Mouse (Mus musculus) limb, embryonic 15.5 days (tissue): ENCODE results near the gene 1700020D05Rik. TPM values are rescaled to one million over a fixed set of nuclear protein-coding genes. Genes with fewer than 3 reads are reported as not detected.
A peak's percentile ranks its signal among the peaks of the same experiment; 100 is the strongest.

Experiments used
- ATAC-seq: fragments of 200-750 bp; cut with Nextera tagmentation; 2 replicates; pipeline ENCODE4 v1.8.0; 2017; ENCODE audit warnings: low read depth, moderate TSS enrichment; ENCODE audit not compliant: insufficient number of reproducible peaks, low FRiP score, low TSS enrichment
- H3K27ac ChIP-seq: fragments of 300-500 bp; sonication (generic); 2 replicates; pipeline ENCODE4 v1.5.1; 2015; ENCODE audit warnings: moderate library complexity, mild to moderate bottlenecking, inconsistent platforms
- H3K27me3 ChIP-seq: fragments of 300-500 bp; sonication (generic); 2 replicates; pipeline ENCODE4 v1.6.1; 2015; ENCODE audit warnings: inconsistent platforms
- H3K36me3 ChIP-seq: fragments of 300-500 bp; sonication (generic); 2 replicates; pipeline ENCODE4 v1.6.1; 2015; ENCODE audit warnings: inconsistent platforms
- H3K4me1 ChIP-seq: fragments of 300-500 bp; sonication (generic); 2 replicates; pipeline ENCODE4 v1.6.1; 2015; ENCODE audit warnings: inconsistent platforms
- H3K4me2 ChIP-seq: fragments of 300-500 bp; sonication (generic); 2 replicates; pipeline ENCODE4 v1.6.1; 2015; ENCODE audit warnings: mild to moderate bottlenecking, inconsistent platforms
- H3K4me3 ChIP-seq: fragments of 300-500 bp; sonication (generic); 2 replicates; pipeline ENCODE4 v1.5.1; 2015; ENCODE audit warnings: mild to moderate bottlenecking, inconsistent platforms
- H3K9ac ChIP-seq: fragments of 300-500 bp; sonication (generic); 2 replicates; pipeline ENCODE4 v1.6.1; 2015; ENCODE audit warnings: inconsistent platforms
- H3K9me3 ChIP-seq: fragments of 300-500 bp; sonication (generic); 2 replicates; pipeline ENCODE4 v1.6.1; 2016; ENCODE audit warnings: inconsistent platforms
- WGBS: fragments of 180-500 bp; shearing (Covaris S2); methylation state at CpG from one replicate; pipeline ENCODE4 v1.1.7; 2015; 5-methylcytosine and 5-hydroxymethylcytosine counted together
- polyA plus RNA-seq: library from polyadenylated mRNA; unstranded; fragments of >200 nt; fragmentation: Nextera tagmentation; extraction: Ambion mirVana; gene quantifications from 2 replicates; pipeline ENCODE4 v1.2.1, GENCODE M21; 2015

Gene 1700020D05Rik
- polyA plus RNA-seq, 1 experiment from 2014 or later, result not detected

DNA sequence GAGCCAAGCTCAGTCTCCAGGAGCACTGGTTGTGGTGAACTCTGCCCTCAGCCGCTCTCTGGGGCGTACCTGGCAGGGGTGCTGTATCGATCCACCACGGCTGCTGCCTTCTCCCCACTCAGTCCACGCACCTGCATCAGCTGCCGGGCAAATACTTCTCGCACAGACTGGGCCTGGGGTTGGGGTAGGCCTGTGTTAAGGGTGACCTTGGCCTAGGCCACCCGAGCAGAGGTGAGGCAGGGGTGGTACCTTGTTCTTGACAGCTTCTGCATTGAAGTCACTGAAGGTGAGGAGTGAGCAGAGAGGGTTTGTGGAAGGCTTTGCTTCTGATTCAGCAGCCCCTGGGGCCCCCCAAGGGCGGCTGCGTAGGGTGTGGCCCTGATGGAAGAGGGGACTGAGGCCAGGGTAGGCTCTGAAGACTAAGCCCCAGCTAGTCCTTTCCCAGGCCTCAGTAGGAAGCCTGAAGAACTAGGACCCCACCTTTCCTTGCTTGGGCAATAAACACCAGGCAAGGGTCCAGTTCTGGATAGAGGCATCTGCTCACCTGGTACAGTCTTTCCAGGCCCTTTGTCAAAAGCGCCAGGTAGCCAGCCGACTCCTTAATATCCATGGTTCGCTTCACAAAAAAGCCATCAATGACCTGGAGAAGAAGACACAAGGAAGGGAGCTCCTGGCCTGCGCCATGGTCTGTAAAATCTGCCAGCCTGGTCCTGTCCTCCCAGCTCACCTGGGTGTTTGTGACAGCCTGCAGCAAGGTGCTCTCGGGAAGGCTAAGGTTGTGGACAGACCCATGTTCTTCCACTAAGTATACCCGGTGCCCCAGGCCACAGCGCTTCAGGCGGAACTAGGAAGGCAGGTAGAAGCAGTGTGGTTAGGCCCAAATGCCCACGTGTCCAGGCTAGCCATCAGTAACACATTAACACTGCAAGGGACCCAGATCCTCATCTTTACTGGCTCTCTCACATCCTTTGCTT, 19.9 kb downstream of the 1700020D05Rik start:
- Histone ChIP-seq H3K27ac (no peak overlapping the region), H3K9ac (no peak overlapping the region), H3K27me3 (no peaks in the 10 kb centered on the region), H3K4me1 (peaks cover 23% of the 10 kb centered on the region), H3K9me3 (no peaks in the 10 kb centered on the region), H3K36me3 (peaks cover 77% of the 10 kb centered on the region), H3K4me3 (no peak overlapping the region), H3K4me2 (no peak overlapping the region)
- no peak for ATAC-seq
- WGBS, result 92% methylated on average over 19 of the region's 19 CpGs

DNA sequence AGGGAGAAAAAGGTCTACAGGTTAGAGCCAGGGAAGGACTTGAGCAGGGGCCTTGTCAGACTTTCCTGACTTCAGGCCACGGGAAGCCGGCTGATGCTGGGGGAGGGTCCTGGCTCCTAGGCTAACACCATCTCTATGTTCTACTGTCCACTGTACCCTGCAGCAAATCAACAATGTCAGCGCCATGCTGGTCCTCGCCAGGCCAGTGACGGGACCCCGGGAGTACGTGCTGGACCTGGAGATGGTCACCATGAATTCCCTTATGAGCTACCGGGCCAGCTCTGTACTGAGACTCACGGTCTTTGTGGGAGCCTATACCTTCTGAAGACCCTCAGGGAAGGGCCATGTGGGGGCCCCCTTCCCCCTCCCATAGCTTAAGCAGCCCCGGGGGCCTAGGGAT, 22.2 kb downstream of the 1700020D05Rik start:
- H3K27me3 ChIP-seq, result no peaks in the 10 kb centered on the region
- H3K4me1 ChIP-seq, result peaks cover 7% of the 10 kb centered on the region
- peaks cover 89% of the 10 kb centered on the region for H3K36me3 ChIP-seq
- no peak overlapping the region for H3K27ac ChIP-seq
- no peak overlapping the region for H3K4me2 ChIP-seq
- 93% methylated on average over 10 of the region's 10 CpGs for WGBS
- no peak overlapping the region for H3K9ac ChIP-seq
- no peaks in the 10 kb centered on the region for H3K9me3 ChIP-seq
- ATAC-seq, result no peak
- no peak overlapping the region for H3K4me3 ChIP-seq

DNA sequence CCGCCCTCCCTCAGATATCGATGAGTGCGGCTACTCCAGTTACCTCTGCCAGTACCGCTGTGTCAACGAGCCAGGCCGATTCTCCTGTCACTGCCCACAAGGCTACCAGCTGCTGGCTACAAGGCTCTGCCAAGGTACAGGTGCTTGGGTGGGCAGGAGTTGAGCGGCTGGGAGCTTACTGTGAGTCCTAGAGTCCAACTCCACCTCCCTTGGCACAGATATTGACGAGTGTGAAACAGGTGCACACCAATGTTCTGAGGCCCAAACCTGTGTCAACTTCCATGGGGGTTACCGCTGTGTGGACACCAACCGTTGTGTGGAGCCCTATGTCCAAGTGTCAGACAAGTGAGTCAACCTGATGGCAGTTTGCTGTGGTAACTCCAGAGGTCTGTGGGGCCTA, 23.6 kb downstream of the 1700020D05Rik start:
- no peak overlapping the region for H3K9ac ChIP-seq
- H3K4me3 ChIP-seq, result no peak overlapping the region
- WGBS, result 88% methylated on average over 10 of the region's 10 CpGs
- no peak overlapping the region for H3K4me2 ChIP-seq
- no peak overlapping the region for H3K27ac ChIP-seq
- peaks cover 77% of the 10 kb centered on the region for H3K36me3 ChIP-seq
- no peaks in the 10 kb centered on the region for H3K9me3 ChIP-seq
- peaks cover 10% of the 10 kb centered on the region for H3K4me1 ChIP-seq
- H3K27me3 ChIP-seq, result no peaks in the 10 kb centered on the region
- ATAC-seq, result no peak

DNA sequence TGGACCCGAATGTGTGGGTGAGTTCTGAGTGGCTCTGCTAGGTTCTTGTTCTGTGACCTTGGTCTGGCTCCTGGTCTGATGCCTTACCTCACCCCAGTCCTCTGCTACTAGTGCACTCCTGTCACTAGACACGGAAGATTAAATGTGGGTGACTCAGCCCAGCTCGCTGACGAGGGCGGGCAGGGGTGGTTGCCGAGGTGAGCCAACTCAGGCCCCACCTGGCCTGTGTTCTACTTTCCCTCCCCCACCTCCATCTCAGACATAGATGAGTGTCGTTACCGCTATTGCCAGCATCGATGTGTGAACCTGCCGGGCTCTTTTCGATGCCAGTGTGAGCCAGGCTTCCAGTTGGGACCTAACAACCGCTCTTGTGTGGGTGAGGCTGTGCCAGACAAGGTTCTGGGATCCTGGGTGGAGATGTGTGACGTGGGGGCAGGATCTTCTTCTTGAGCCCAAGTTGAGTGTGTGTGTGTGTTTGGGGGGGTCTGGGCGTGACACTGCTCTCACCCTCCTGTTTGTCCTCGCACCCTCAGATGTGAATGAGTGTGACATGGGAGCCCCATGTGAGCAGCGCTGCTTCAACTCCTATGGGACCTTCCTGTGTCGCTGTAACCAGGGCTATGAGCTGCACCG, 25.8 kb downstream of the 1700020D05Rik start:
- Histone ChIP-seq H3K36me3 (peaks cover 55% of the 10 kb centered on the region), H3K4me1 (peaks cover 18% of the 10 kb centered on the region), H3K27ac (no peak overlapping the region), H3K27me3 (no peaks in the 10 kb centered on the region), H3K4me3 (no peak overlapping the region), H3K9ac (no peak overlapping the region), H3K4me2 (no peak overlapping the region), H3K9me3 (no peaks in the 10 kb centered on the region)
- ATAC-seq, result no peak
- WGBS, result 90% methylated on average over 18 of the region's 18 CpGs

DNA sequence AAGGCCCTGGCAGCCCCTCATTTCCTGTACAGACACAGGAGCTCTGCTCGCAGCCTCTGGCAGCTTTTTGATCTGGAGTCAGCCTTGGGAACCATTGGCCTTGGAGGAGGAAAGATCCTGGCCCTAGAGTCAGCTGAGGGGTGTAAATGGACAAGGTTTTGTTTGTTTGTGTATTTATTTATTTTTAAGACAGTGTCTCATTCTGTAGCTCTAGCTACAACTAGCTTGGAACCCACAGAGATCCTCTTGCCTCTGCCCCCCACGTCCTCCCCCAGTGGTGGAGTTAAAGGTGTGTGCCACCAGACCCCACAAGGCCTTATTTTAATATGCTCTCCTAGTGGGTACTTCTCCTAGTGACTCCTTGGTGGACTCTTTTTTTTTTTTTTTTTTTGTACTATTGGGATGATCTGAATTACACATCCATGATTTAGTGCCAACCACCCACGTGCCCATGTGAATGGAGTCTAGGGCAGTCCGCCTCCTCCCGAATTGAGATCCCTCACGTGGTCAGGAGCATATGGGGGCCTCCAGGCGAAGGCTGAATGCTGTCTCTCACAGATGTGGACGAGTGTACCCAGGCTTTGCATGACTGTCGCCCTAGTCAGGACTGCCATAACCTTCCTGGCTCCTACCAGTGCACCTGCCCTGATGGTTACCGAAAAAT, 26.5 kb downstream of the 1700020D05Rik start:
- no peak for ATAC-seq
- Histone ChIP-seq H3K4me1 (peaks cover 18% of the 10 kb centered on the region), H3K36me3 (peaks cover 48% of the 10 kb centered on the region), H3K4me3 (no peak overlapping the region), H3K27me3 (no peaks in the 10 kb centered on the region), H3K4me2 (no peak overlapping the region), H3K9me3 (no peaks in the 10 kb centered on the region), H3K27ac (no peak overlapping the region), H3K9ac (no peak overlapping the region)
- WGBS, result 81% methylated on average over 10 of the region's 10 CpGs

DNA sequence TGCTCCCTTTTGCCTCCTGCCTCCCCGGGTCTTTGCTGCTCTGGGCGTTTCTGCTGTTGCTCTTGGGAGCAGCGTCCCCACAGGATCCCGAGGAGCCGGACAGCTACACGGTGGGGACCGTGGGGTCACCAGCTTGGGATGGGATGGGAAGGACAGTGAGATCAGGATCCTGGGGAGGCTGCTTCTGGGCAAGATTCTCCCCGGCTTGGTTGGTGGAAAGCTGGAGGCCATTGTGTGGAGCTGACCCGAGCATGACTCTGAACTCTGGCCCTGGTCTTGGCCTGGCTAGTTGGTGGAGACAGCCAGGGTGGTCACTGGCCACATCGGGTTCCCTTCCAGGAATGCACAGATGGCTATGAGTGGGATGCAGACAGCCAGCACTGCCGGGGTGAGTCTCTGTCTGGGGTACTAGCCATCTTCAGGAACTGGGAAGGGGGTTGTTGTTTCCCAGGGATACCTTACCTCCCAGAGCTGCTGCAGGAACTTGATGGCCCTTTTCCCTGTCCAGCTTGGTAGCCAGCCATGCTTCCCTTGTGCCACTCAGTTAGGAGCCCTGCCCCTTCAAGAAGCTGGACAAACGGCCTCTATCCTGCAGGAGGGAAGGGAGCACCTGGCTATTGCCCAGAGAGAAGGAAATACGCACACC, 28.4 kb downstream of the 1700020D05Rik start:
- Histone ChIP-seq H3K36me3 (peaks cover 29% of the 10 kb centered on the region), H3K4me3 (peak overlapping the region; percentile 61), H3K9me3 (no peaks in the 10 kb centered on the region), H3K4me1 (peaks cover 18% of the 10 kb centered on the region), H3K9ac (peak overlapping the region; percentile 68), H3K27me3 (no peaks in the 10 kb centered on the region), H3K4me2 (peak overlapping the region; percentile 83), H3K27ac (peak overlapping the region; percentile 90)
- 14% methylated on average over 13 of the region's 13 CpGs for WGBS
- ATAC-seq, result peak; percentile 12; the same call in 1 of the 2 replicates

DNA sequence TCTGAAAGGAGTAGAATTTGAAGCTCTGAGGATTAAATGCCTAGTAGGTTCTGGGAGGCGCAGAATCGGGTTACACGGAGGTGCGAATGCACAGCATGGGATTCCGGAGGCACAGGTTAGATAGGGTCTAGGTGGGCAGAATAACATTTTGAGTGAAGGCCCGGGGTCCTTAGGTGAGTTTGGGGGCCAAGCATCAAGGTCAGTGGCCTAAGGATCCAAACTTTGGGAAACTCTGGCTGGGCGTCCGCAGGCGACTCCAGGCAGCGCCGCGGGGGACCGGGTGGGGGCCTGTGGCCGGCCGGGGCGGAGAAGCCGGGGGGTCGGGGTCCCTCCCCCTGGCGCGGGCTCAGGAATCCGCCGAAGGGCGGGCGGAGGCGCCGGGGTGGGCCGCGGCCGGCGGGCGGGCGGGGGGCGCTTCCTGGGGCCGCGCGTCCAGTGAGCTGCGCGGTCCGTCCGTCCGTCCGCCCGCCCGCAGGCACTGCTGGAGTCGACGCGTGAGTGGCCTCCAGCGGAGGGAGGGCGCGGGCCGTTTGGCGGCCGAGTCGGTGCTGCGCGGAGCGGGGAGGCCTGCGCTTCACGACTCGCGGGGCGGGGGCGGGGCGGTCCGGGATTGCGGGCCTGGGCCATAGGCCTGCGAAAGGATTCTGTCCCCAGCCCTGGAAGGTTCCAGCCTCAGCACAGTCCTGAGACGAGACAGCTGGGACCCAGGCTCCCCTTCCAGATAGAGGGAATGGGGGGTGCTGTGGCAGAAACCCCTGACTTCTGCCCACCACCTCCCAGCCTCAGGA, 29.1 kb downstream of the 1700020D05Rik start:
- Histone ChIP-seq H3K27me3 (no peaks in the 10 kb centered on the region), H3K9ac (peak overlapping the region; percentile 68), H3K27ac (peak overlapping the region; percentile 90), H3K4me3 (peak overlapping the region; percentile 61), H3K9me3 (no peaks in the 10 kb centered on the region), H3K4me2 (peak overlapping the region; percentile 83), H3K4me1 (peaks cover 18% of the 10 kb centered on the region), H3K36me3 (peaks cover 22% of the 10 kb centered on the region)
- ATAC-seq, result peak; percentile 60
- under 1% methylated on average over 61 of the region's 68 CpGs for WGBS

DNA sequence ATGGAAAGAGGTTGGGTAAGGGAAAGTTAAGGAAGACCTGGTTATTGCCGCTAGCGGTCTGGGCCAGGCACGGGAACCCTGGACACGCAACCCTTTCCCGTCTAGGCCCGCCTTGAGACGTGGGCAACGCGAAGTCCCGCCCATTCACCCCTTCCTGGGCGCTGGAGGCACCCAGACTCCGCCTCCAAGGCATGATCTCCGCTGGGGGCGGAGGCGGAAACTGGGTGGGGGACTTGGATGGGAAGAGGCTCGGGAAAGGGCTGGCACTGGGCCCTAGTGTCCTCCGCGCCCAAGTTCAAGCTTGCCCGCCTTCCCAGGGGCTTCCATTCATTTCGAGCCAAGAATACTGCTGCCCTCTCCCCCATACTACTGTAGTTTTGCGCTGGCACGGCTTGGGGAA, 29.9 kb downstream of the 1700020D05Rik start, which contains the start of gene Efemp2:
Gene Efemp2, plus strand, starts transcription at position 235 of the 400 bp plus-strand sequence.
- Histone ChIP-seq H3K4me2 (peak within 1 kb of the TSS; percentile 83), H3K36me3 (peaks cover 14% of the 10 kb centered on the region), H3K9me3 (no peaks in the 10 kb centered on the region), H3K9ac (peak within 1 kb of the TSS; percentile 68), H3K27me3 (no peaks in the 10 kb centered on the region), H3K4me1 (peaks cover 18% of the 10 kb centered on the region), H3K4me3 (peak within 1 kb of the TSS; percentile 61), H3K27ac (peak within 1 kb of the TSS; percentile 90)
- under 1% methylated on average over 22 of the region's 22 CpGs for WGBS
- peak; percentile 67 for ATAC-seq

DNA sequence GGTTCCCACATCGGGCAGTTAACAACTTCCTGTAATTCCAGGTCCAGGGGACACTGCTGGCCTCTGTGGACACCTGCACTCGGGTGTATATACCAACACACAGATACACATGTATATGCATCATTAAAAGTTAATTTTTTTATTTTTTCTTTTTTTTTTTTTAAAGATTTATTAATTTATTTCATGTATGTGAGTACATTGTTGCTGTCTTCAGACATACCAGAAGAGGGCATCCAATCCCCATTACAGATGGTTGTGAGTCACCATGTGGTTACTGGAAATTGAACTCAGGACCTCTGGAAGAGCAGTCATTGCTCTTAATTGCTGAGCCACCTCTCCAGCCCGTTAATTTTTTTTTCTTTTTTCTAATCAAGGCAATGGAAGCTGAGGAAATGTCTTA, 30.7 kb downstream of the 1700020D05Rik start:
- no peak for ATAC-seq
- no peak overlapping the region for H3K9ac ChIP-seq
- H3K4me2 ChIP-seq, result no peak overlapping the region
- H3K27me3 ChIP-seq, result no peaks in the 10 kb centered on the region
- WGBS, result 74% methylated on average over 3 of the region's 3 CpGs
- no peaks in the 10 kb centered on the region for H3K9me3 ChIP-seq
- no peak overlapping the region for H3K4me3 ChIP-seq
- H3K27ac ChIP-seq, result peak overlapping the region; percentile 90; the same call in 1 of the 2 replicates
- H3K36me3 ChIP-seq, result peaks cover 6% of the 10 kb centered on the region; the same call in 1 of the 2 replicates
- peaks cover 23% of the 10 kb centered on the region for H3K4me1 ChIP-seq

DNA sequence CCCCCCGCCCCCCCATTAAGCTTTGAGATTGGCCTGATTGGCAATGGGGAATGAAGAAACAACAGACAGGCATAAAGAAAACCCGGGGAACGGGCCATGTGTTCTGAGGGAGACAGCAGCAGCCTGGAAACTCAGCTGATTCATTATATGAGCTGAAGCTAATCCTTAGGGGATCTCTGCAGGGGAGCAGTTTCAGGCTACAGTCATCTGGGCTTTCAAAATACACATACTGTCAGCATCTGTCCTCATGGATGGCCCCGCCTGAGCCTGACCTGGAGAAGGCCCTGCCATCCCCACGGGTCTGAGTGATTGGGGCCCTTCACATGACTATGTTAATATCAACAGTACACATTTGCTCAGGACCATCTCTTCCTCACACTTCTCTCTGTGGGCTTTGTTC, 31.7 kb downstream of the 1700020D05Rik start:
- Histone ChIP-seq H3K27me3 (no peaks in the 10 kb centered on the region), H3K9ac (no peak overlapping the region), H3K9me3 (no peaks in the 10 kb centered on the region), H3K4me3 (no peak overlapping the region), H3K36me3 (peaks cover 9% of the 10 kb centered on the region), H3K4me2 (no peak overlapping the region), H3K27ac (no peak overlapping the region), H3K4me1 (peaks cover 23% of the 10 kb centered on the region)
- no peak for ATAC-seq
- WGBS, result 46% methylated on average over 5 of the region's 5 CpGs

DNA sequence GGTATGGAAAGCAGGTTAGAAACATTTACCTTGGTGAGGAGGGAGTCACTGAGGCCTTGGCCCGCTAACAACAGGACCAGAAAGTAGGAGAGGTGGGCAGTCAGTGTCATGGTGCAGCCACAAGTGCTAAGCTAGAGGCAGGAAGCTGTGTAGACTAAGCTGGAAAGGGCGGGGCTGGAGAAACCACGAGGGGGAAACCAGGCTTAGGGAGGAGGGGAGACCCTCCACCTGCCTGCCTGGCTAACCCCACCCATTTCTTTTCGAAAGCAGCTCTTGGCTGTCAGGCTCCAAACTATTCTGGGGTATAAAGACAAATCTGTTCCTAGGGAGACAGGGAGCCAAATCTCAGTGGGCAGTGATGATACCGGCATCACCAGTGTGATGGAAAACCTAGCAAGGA, 35.2 kb downstream of the 1700020D05Rik start, which contains the start of gene Ctsw:
Gene Ctsw, minus strand, starts transcription at position 134 of the 400 bp plus-strand sequence.
- Histone ChIP-seq H3K4me1 (peaks cover 15% of the 10 kb centered on the region), H3K36me3 (peaks cover 42% of the 10 kb centered on the region), H3K9ac (no peak within 1 kb of the TSS), H3K4me3 (no peak within 1 kb of the TSS), H3K27ac (0 out of 2 replicates have a peak within 1 kb of the TSS, but pooled peaks have one; percentile 18), H3K9me3 (no peaks in the 10 kb centered on the region), H3K4me2 (no peak within 1 kb of the TSS), H3K27me3 (no peaks in the 10 kb centered on the region)
- no peak for ATAC-seq
- WGBS, result 53% methylated on average over 5 of the region's 5 CpGs
